Mouse (Mus musculus) myocyte (in vitro differentiated cells): Measurements from ENCODE around the gene Osbpl6.

Experiments used
- CEBPB ChIP-seq: IDR thresholded peaks from 2 replicates; pipeline ENCODE4 v1.6.1; 2011; ENCODE audit warnings: mild to moderate bottlenecking, moderate library complexity; ENCODE audit not compliant: poor library complexity, insufficient read depth, severe bottlenecking
- E2F4 ChIP-seq: IDR thresholded peaks from one replicate; pipeline ENCODE4 v1.6.1; 2011; ENCODE audit warnings: mild to moderate bottlenecking, control low read depth, moderate library complexity; ENCODE audit not compliant: insufficient read depth
- MAX ChIP-seq: IDR thresholded peaks from one replicate; pipeline ENCODE4 v1.6.1; 2011; ENCODE audit warnings: low read depth, mild to moderate bottlenecking, control low read depth
- MYOD1 ChIP-seq, 3 experiments: IDR thresholded peaks; one replicate each; pipeline ENCODE4 v1.6.1; 2011; ENCODE audit warnings: control low read depth in 2 of 3, low read depth in 2 of 3, mild to moderate bottlenecking in 2 of 3, moderate library complexity in 1 of 3; ENCODE audit not compliant: insufficient read length in 2 of 3, control insufficient read depth in 1 of 3
- MYOG ChIP-seq, 3 experiments: IDR thresholded peaks; one replicate each; pipeline ENCODE4 v1.6.1; 2011; ENCODE audit warnings: control low read depth in 2 of 3, low read depth in 2 of 3, mild to moderate bottlenecking in 2 of 3; ENCODE audit not compliant: insufficient read length in 2 of 3, control insufficient read depth in 1 of 3, insufficient read depth in 1 of 3
- POLR2A ChIP-seq: IDR thresholded peaks from one replicate; pipeline ENCODE4 v1.6.1; 2011; ENCODE audit warnings: low read depth, mild to moderate bottlenecking, control low read depth, moderate library complexity; ENCODE audit not compliant: insufficient read length
- POLR2AphosphoS2 ChIP-seq: IDR thresholded peaks from one replicate; pipeline ENCODE4 v1.6.1; 2011; ENCODE audit warnings: low read depth, control low read depth; ENCODE audit not compliant: insufficient read length
- REST ChIP-seq: IDR thresholded peaks from one replicate; pipeline ENCODE4 v1.6.1; 2011; ENCODE audit warnings: mild to moderate bottlenecking, control low read depth, moderate library complexity; ENCODE audit not compliant: insufficient read depth, insufficient read length
- SRF ChIP-seq: IDR thresholded peaks from one replicate; pipeline ENCODE4 v1.6.1; 2011; ENCODE audit warnings: low read depth; ENCODE audit not compliant: control insufficient read depth, insufficient read length
- TCF12 ChIP-seq: IDR thresholded peaks from one replicate; pipeline ENCODE4 v1.6.1; 2011; ENCODE audit warnings: mild to moderate bottlenecking, control low read depth; ENCODE audit not compliant: poor library complexity, insufficient read depth, severe bottlenecking
- TCF3 ChIP-seq: IDR thresholded peaks from one replicate; pipeline ENCODE4 v1.6.1; 2011; ENCODE audit warnings: low read depth, control low read depth; ENCODE audit not compliant: insufficient read length
- USF1 ChIP-seq: IDR thresholded peaks from one replicate; pipeline ENCODE4 v1.6.1; 2011; ENCODE audit warnings: low read depth, mild to moderate bottlenecking, control low read depth, moderate library complexity

DNA sequence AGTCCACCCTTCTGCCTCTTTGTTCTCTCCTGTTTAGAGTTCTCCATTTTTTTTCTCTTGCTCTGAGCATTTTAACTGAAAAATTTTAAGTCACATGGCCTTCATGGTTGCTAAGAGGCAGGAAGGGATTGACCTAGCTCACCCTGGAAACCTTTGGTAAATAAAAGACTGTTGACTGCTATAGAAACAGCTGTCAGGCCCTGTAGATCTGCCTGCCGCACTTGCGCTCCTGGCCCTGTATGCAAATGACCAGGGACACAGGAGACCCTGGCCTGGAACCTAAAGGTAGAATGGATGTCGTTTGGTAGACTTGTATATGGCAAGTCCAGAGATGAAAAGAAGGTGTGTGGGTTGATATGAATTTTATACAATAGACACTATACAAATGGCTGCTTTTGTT lies 119.3 kb downstream of the Osbpl6 start:
- TF ChIP-seq REST = no peak
- no peak for TF ChIP-seq TCF12
- no peak for TF ChIP-seq USF1
- TF ChIP-seq POLR2A = no peak
- no peak for TF ChIP-seq CEBPB
- no peak for TF ChIP-seq E2F4
- no peak for TF ChIP-seq TCF3
- no peak for TF ChIP-seq MAX
- no peak for TF ChIP-seq POLR2AphosphoS2
- no peak for TF ChIP-seq SRF
- no peak for TF ChIP-seq MYOG (IDR thresholded peaks at IDR 0.05; ENCODE audit: control insufficient read depth in 1 of 3, insufficient read depth in 1 of 3, insufficient read length in 2 of 3, low read depth in 2 of 3)
- no peak for TF ChIP-seq MYOD1 (IDR thresholded peaks at IDR 0.05; ENCODE audit: control insufficient read depth in 1 of 3, insufficient read length in 2 of 3, low read depth in 2 of 3)
